Mouse (Mus musculus) bone marrow macrophage, adult 2 months (primary cell): ENCODE results near the gene Fermt2.

Source experiments
- CTCF ChIP-seq: IDR thresholded peaks from 2 replicates; pipeline ENCODE4 v1.5.1; 2012; ENCODE audit warnings: low read depth, mild to moderate bottlenecking, low read length, moderate library complexity
- POLR2A ChIP-seq: IDR thresholded peaks from 2 replicates; pipeline ENCODE4 v1.6.1; 2012; ENCODE audit warnings: mild to moderate bottlenecking, low read depth, low read length, borderline replicate concordance

- TF ChIP-seq CTCF (no peak), POLR2A (no peak)
Observed at GRCm38 (mm10) chr14:45444870-45445269, 85.0 kb downstream of the Fermt2 start.
